Mouse (Mus musculus) kidney, adult 2 months (tissue): ENCODE measurements around the gene Cd80.

Source experiments
- CTCF ChIP-seq: fragments of 200-500 bp; conservative IDR thresholded peaks from 2 replicates; pipeline ENCODE4 v1.5.1; 2011; ENCODE audit warnings: low read depth, mild to moderate bottlenecking, control low read depth, low read length, moderate library complexity, mixed read lengths; ENCODE audit not compliant: insufficient read depth, insufficient read length
- POLR2A ChIP-seq: fragments of 200-500 bp; IDR thresholded peaks from one replicate; pipeline ENCODE4 v1.6.1; 2011; ENCODE audit warnings: low read depth, low read length, control low read depth

- no peak for TF ChIP-seq CTCF
- TF ChIP-seq POLR2A, result no peak
Observed at GRCm38 (mm10) chr16:38445046-38445445, 10.3 kb upstream of the Cd80 start.
